Mouse (Mus musculus) frontal cortex, adult 2 months (tissue): ENCODE results near the gene Plekhg6. TPM values are rescaled to one million over a fixed set of nuclear protein-coding genes. Genes with fewer than 3 reads are reported as not detected.

Source experiments
- DNase-seq, 2 experiments: peaks; one replicate each; pipeline ENCODE4 v3.0.0; 2022; ENCODE audit warnings: low spot score in 1 of 2; ENCODE audit errors: extremely low spot score in 1 of 2
- polyA plus RNA-seq: library from polyadenylated mRNA; depleted of rRNA; stranded (reverse); fragments of >200 nt; gene quantifications from 2 replicates; pipeline ENCODE4 v1.2.3, GENCODE M21; 2012

Gene Plekhg6
- polyA plus RNA-seq, 1 experiment, result 0.04 TPM

DNA sequence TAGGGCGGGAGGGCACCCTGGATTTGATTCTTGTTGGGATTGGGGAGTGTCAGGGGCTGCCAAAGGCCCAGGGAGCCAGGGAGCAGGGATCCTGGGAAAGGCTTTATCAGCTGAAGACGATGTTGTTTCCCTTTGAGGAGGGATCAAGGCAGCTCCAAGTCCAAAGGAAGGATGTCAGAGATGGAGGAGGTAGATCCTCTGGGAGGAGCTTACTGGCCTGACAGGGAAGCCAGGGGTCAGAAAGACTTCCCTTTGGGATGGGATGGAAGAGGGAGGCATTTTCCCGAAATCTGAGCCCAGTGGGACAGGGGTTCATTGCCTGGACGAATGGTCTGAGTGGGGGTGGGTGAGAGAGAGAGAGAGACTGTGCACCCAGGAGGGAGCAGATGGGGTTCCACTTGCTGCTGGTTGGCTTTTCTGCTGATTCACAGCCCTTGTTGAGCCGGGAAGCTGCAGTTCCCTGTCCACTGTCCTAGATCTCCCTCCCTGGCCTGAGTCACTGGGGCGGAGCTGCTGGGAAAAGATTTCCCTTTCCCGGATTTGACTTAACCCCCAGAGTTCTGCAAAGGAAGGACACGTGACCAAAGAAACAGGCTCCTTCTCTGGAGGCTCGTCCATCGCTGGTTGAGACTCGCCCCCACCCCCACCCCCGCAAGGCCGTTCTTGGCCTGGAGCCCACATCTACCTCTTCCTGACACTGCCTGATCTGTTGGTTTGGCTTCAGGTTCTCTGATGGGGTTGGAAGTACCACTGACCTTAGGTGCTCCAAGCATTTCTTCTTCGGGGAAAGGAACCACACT lies 26.0 kb downstream of the Plekhg6 start:
- peak; percentile 31 to 43 for DNase-seq

GRCm38 (mm10) chr6:125353655-125354054 lies 26.9 kb downstream of the Plekhg6 start:
- DNase-seq, result no peak

GRCm38 (mm10) chr6:125353221-125353620 lies 27.4 kb downstream of the Plekhg6 start:
- no peak for DNase-seq

DNA sequence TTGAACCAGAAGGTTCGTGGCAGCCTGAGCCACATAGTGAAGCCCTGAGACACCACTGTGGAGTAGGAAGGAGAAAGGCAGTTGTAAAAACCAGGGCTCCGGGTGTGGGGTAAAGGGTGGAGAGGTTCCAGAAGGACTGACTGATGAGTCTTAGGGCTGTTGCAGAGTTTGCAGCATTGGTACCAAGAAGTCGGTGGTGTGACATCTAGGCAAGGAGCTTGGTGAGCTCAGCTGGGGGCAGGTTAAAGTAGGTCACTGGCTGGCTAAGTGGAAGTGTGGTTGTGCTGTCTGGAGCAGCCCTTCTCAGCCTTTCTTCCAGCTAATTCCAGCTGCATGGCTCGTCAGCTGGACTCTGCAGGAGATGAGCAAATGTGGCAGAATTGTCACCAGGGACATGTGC lies 27.8 kb downstream of the Plekhg6 start:
- no peak for DNase-seq

DNA sequence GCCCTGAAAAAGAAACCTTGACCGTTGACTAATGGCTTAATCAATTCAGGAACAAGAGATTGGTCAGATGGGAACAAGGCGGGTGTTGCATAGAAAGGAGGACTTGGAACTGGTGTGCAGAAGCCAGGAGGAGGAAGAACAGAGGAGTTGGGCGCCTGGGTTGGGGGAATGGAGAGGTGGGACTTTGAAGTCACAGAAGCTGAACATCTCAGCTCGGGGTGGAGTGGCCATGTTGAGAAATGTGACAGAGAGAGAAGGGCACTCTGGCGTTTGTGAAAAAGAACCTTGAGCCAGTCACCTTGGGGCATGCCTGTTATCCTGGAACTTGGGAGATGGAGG lies 28.6 kb downstream of the Plekhg6 start:
- DNase-seq, result no peak

DNA sequence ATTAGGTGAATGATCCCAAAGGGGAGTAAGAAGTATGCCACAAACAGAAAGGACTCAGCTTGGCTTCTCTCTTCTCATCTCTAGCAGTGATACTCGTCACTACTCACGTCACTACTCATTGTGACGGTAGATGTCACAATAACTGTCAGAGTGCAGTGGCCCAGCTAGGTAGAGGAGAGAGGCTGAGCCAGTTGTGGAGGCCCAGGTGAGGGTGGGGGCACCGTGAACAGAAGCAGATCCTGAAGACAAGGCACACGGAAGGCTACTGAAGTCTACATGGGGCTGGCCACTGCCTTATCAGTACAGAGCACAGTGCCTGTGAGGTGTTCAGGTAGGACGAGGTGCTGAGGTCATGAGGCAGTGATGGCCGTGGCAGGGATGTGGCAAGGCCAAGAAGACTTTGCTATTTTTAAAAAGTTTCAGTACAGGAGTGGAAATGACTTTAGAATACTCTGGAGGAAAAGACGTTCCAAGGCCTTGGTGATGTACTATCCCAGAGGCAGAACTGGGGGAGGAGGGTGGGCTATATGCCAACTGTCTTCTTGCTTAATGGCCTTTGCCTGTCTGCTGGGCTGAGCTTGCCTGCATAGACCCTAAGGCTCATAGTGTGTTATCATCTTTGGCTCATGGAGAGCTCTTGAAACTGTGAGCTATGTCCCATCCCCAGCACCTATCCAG lies 29.1 kb downstream of the Plekhg6 start:
- DNase-seq, result no peak

DNA sequence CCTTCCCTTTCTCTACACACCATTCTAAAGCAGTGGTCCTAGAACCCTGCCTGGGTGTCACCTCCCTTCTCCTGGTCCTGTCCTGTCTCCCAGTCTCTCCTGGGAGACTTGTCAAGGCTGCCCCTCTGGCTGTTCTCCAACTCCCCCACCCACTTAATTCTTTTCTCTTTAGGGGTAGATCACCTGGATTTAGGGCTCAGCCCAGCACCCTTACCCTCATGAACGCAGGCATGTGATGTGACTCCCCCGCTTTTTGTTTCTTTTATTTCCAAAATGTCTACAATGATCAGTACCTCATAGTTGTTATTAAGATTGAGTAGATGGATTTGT lies 29.6 kb downstream of the Plekhg6 start:
- DNase-seq, result no peak

GRCm38 (mm10) chr6:125350231-125350994 lies 30.2 kb downstream of the Plekhg6 start:
- DNase-seq, result no peak

DNA sequence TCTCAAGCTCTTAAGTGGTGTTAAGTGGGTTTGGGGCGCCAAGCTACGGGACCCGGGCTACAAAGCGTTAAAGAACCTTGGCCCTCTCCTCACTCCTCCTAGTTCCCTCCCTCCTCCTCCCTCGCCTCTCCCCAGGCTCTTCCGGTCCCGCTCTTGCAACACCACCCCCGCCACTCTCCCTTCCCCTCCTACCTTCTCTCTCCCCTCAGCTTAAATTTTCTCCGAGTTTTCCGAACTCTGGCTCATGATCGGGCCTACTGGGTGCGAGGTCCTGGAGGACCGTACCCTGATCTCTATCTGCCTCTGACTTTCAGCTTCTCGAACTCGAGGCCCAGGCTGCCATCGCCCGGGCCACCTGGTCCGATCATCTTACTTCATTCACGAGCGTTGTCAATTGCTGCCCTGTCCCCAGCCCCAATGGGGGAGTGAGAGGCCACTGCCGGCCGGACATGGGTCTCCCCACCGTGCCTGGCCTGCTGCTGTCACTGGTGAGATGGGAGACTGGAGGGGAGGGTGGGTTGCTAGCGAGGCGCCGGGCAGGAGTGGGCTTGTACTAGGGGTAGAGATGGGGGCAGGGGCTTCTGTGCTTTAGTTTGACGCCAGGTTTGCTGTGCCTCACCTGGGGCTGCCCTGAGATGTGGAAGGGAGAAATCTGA lies 30.9 kb downstream of the Plekhg6 start:
- no peak for DNase-seq

DNA sequence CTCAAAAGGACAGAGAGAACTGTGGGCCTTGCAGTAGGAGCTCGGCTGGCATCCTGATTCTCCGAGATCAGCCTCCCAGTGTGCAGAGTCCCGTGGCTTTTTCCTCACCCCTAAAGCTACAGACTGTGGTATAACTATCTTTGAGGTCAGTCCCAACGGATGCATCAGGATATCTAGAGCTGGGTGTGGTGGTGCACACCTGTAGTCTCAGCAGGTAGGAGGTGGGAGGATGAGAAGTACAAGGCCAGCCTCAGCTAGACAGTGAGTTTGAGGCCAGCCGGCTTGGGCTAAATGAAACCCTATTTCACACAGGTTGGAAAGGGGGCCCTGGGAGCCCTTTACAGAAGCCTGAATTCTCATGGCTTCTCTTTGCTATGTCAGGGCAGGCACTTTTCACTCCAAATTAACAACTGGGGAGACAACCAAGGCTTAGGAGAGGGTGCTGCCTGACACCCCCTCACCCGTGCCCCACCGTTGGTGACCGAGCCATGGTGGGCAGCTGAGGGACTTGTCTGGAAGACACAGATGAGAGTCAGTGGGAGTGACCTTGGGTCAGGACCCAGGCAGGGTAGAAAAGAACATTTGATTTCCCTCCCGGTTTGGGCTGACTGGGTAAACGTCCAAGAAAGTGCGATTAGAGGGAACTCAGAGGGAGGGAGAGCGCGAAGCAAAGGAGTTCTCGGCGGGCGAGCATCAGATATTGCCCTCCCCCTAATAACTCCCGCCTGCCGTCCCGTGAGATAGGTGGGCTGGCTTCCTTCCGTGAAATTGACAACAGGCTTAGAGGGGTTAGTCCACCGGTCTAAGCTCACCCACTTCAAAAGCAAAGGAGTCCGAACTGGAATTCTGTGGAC lies 31.6 kb downstream of the Plekhg6 start, which contains the start of gene Tnfrsf1a:
Gene Tnfrsf1a (plus strand): TSS at position 642 of the 854 bp plus-strand sequence.
- no peak for DNase-seq

DNA sequence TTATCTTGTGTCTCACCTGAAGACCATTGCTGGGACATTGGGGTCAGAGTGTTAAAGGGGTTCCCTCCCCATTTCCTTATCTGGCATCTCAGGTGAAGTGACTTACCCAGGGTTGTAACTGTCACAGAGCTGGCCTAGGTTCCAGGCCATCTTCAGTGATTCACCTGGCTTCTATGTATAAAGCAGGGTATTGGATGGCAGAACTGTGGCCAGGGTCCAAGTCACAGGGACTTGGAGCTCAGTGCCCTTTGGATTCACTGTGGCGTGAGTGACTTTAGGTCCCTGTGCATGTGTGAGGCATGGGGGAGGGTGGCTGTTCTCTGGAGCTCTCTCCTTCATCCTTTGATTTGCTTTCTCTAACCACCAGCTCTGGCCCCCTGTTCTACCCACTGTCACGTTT lies 34.6 kb downstream of the Plekhg6 start:
- DNase-seq, result no peak

DNA sequence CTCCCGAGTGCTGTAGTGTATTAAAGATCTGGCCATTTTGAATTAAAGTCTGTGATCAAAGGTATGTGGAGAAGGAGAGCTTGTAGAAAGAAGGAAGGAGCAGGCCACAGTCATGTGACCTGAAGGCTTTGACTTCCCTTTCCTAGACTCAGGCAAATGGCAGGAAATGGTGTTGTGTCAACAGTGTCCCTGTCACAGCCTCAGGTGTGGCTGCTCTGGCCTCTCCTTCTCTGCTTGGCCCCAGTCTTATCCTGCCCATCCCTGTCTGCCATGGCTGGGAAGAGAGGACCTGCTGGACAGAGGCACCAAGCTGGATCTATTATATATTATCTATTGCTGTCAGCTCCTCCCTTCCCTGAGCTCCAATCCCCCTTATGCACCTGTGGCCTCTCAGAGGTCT lies 35.0 kb downstream of the Plekhg6 start:
- DNase-seq, result no peak

DNA sequence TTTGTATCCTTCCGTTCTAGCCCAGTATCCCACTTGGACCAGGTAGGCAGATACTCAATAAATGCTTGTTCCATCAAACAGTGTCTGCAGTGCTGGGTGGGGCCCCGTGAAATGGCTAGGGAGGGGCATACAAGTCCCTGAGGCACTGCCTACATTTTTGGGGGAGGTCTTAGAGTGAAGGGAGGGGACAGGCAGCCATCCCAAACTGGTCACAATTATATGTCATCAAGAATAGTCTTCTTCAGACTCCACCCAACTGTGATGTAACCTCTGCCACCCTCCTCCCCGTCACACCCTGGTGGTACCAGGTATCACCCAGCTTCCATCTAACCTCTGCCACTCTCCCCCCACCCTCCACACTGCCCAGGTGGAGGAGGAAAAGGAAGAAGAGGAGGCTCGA lies 35.7 kb downstream of the Plekhg6 start:
- no peak for DNase-seq

DNA sequence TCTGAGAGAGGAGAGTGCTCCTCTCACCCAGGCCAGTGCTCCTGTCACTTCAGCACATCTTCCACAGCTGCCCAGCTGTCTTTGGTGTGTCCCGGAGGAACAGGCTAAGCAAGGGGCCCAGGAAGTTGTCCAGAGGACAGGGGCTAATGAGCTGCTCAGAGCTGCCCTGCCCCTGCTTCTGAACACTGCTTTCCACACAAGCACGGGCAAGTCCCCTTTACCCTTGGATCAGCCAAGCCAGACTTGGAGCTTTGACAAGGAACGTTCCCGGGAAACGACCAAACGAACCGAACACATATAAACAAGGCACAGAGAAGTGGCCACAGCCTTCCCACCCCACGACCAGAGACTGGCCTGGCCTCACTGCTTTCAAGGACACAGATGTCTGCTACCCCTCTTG lies 36.5 kb downstream of the Plekhg6 start:
- DNase-seq, result no peak

DNA sequence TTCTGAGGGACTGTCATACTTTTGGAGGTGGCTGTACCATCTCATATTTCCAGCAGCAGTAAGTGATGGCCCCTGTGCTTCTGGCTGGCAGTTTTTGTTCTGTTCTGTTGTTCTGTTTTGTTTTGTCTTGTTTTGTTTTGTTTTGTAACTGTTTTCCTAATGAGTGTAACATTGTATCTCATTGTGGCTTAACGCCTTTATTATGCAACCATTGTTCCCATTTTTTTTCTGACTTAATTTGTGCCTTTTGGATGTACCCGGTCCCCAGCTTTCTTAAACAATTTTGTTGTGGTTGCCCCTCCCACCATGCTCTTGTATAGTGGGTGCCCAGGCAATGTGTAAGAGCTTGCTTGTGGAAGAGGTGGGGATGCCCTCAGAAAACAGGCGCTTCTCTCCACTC lies 38.4 kb downstream of the Plekhg6 start:
- DNase-seq, result no peak

DNA sequence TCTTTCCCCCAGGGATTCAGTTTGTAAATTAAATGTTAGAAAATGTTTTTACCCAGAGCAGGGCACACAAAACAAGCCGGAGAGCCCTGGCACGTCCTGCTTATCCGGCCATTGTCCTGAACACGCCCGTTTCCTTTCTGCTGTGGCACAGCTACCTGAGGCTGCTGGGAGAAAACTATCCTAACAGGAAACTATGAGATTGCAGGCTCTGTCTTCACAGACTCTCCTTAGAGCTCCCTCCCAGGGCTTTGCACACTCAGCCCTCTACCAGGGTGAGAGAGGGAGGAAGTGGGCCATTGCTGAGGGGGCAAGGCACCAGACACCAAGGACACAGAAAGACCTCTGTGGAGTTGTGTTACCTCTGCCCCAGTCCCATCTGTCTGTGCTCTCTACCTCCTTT lies 40.3 kb downstream of the Plekhg6 start:
- DNase-seq, result no peak

GRCm38 (mm10) chr6:125338791-125339660 lies 41.6 kb downstream of the Plekhg6 start:
- DNase-seq, result no peak

DNA sequence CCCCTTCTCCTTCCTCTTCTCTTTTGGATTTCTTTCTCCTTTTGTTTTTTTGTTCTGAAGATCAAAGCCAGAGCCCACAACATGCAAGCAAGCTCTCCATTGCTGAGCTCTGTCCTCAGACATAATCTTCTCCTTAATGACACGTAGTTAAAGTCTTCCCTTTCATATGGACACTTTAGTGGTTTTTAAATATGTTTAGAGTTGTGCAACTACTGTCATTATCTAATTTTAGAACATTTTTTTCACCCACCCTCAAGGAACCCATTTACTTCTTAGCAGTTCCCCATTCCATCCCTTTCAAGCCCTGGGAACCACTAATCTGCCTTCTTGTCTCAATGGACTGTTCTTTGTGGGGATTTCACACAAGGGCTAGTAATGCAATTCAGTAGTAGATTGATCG lies 46.2 kb downstream of the Plekhg6 start:
- no peak for DNase-seq
